Mouse (Mus musculus): Measurements from ENCODE around the gene Kcna5. TPM values are rescaled to one million over a fixed set of nuclear protein-coding genes. Genes with fewer than 3 reads are reported as not detected.

The Kcna5 gene
- 1.3 and 1.8 TPM in 2 replicates for polyA plus RNA-seq (2014; fragmentation: Nextera tagmentation; extraction: Ambion mirVana)

- ATAC-seq (replicated peaks; ENCODE audit: low FRiP score) (peak; percentile 72), DNase-seq (ENCODE audit: low spot score) (peak; percentile 67)
- Histone ChIP-seq H3K4me1 (replicated peaks; ENCODE audit: control insufficient read depth, insufficient read depth, low read length) (peaks cover 11% of the 10 kb centered on the region; the same call in 1 of the 2 replicates), H3K9me3 (ENCODE audit: control insufficient read depth, low read length) (no peaks in the 10 kb centered on the region), H3K9ac (ENCODE audit: low read length) (peak within 1 kb of the TSS; percentile 33; the same call in 1 of the 2 replicates), H3K4me2 (ENCODE audit: low read depth, low read length, severe bottlenecking) (peak within 1 kb of the TSS; percentile 51), H3K36me3 (ENCODE audit: control insufficient read depth, insufficient read depth, low read length) (no peaks in the 10 kb centered on the region), H3K27me3 (ENCODE audit: control insufficient read depth, insufficient read depth, low read length) (peaks cover 12% of the 10 kb centered on the region), H3K4me3 (ENCODE audit: low read depth, low read length) (peak within 1 kb of the TSS; percentile 17), H3K27ac (ENCODE audit: low read depth, low read length) (no peak within 1 kb of the TSS; the same call in 1 of the 2 replicates)
- WGBS: 2% methylated on average over 15 of the region's 15 CpGs
Measured at GRCm38 (mm10) chr6:126535208-126535910, at the start of gene Kcna5. Kcna5 (minus strand) TSS chr6:126535412.

- Histone ChIP-seq H3K9ac (ENCODE audit: low read length) (no peak overlapping the region), H3K9me3 (ENCODE audit: control insufficient read depth, low read length) (no peaks in the 10 kb centered on the region), H3K27me3 (ENCODE audit: control insufficient read depth, insufficient read depth, low read length) (no peaks in the 10 kb centered on the region), H3K27ac (ENCODE audit: low read depth, low read length) (no peak overlapping the region), H3K36me3 (ENCODE audit: control insufficient read depth, insufficient read depth, low read length) (no peaks in the 10 kb centered on the region), H3K4me2 (ENCODE audit: low read depth, low read length, severe bottlenecking) (no peak overlapping the region), H3K4me1 (replicated peaks; ENCODE audit: control insufficient read depth, insufficient read depth, low read length) (no peaks in the 10 kb centered on the region), H3K4me3 (ENCODE audit: low read depth, low read length) (no peak overlapping the region)
- ATAC-seq (replicated peaks; ENCODE audit: low FRiP score): no peak
- 70% methylated on average over 7 of the region's 7 CpGs for WGBS
- DNase-seq (ENCODE audit: low spot score): peak; percentile 74
Measured at GRCm38 (mm10) chr6:126583075-126583474, 47.9 kb upstream of the Kcna5 start.

- Histone ChIP-seq H3K36me3 (ENCODE audit: control insufficient read depth, insufficient read depth, low read length) (no peaks in the 10 kb centered on the region), H3K9me3 (ENCODE audit: control insufficient read depth, low read length) (no peaks in the 10 kb centered on the region), H3K4me3 (ENCODE audit: low read depth, low read length) (no peak overlapping the region), H3K27ac (ENCODE audit: low read depth, low read length) (no peak overlapping the region), H3K9ac (ENCODE audit: low read length) (no peak overlapping the region), H3K4me1 (replicated peaks; ENCODE audit: control insufficient read depth, insufficient read depth, low read length) (no peaks in the 10 kb centered on the region), H3K27me3 (ENCODE audit: control insufficient read depth, insufficient read depth, low read length) (no peaks in the 10 kb centered on the region), H3K4me2 (ENCODE audit: low read depth, low read length, severe bottlenecking) (no peak overlapping the region)
- no peak for DNase-seq (ENCODE audit: low spot score)
- 88% methylated on average over 8 of the region's 8 CpGs for WGBS
- ATAC-seq (replicated peaks; ENCODE audit: low FRiP score): no peak
Measured at GRCm38 (mm10) chr6:126581632-126582031, 46.4 kb upstream of the Kcna5 start.

- Histone ChIP-seq H3K9ac (ENCODE audit: low read length) (no peak overlapping the region), H3K36me3 (ENCODE audit: control insufficient read depth, insufficient read depth, low read length) (no peaks in the 10 kb centered on the region), H3K27me3 (ENCODE audit: control insufficient read depth, insufficient read depth, low read length) (no peaks in the 10 kb centered on the region), H3K4me2 (ENCODE audit: low read depth, low read length, severe bottlenecking) (no peak overlapping the region), H3K4me1 (replicated peaks; ENCODE audit: control insufficient read depth, insufficient read depth, low read length) (no peaks in the 10 kb centered on the region), H3K4me3 (ENCODE audit: low read depth, low read length) (no peak overlapping the region), H3K9me3 (ENCODE audit: control insufficient read depth, low read length) (no peaks in the 10 kb centered on the region), H3K27ac (ENCODE audit: low read depth, low read length) (no peak overlapping the region)
- ATAC-seq (replicated peaks; ENCODE audit: low FRiP score): no peak
- WGBS: 86% methylated on average over 3 of the region's 3 CpGs
- DNase-seq (ENCODE audit: low spot score): no peak
Measured at GRCm38 (mm10) chr6:126580571-126580970, 45.4 kb upstream of the Kcna5 start.

GRCm38 (mm10) chr6:126577415-126577814 is 42.2 kb upstream of the Kcna5 start:
- Histone ChIP-seq H3K27ac (ENCODE audit: low read depth, low read length) (no peak overlapping the region), H3K9ac (ENCODE audit: low read length) (no peak overlapping the region), H3K4me2 (ENCODE audit: low read depth, low read length, severe bottlenecking) (no peak overlapping the region), H3K4me3 (ENCODE audit: low read depth, low read length) (no peak overlapping the region), H3K9me3 (ENCODE audit: control insufficient read depth, low read length) (no peaks in the 10 kb centered on the region), H3K36me3 (ENCODE audit: control insufficient read depth, insufficient read depth, low read length) (no peaks in the 10 kb centered on the region), H3K27me3 (ENCODE audit: control insufficient read depth, insufficient read depth, low read length) (no peaks in the 10 kb centered on the region), H3K4me1 (replicated peaks; ENCODE audit: control insufficient read depth, insufficient read depth, low read length) (no peaks in the 10 kb centered on the region)
- no peak for ATAC-seq (replicated peaks; ENCODE audit: low FRiP score)
- WGBS: 85% methylated on average over 3 of the region's 3 CpGs
- no peak for DNase-seq (ENCODE audit: low spot score)

GRCm38 (mm10) chr6:126576566-126576965 is 41.4 kb upstream of the Kcna5 start:
- Histone ChIP-seq H3K27ac (ENCODE audit: low read depth, low read length) (no peak overlapping the region), H3K9ac (ENCODE audit: low read length) (no peak overlapping the region), H3K4me1 (replicated peaks; ENCODE audit: control insufficient read depth, insufficient read depth, low read length) (no peaks in the 10 kb centered on the region), H3K27me3 (ENCODE audit: control insufficient read depth, insufficient read depth, low read length) (no peaks in the 10 kb centered on the region), H3K9me3 (ENCODE audit: control insufficient read depth, low read length) (no peaks in the 10 kb centered on the region), H3K4me2 (ENCODE audit: low read depth, low read length, severe bottlenecking) (no peak overlapping the region), H3K4me3 (ENCODE audit: low read depth, low read length) (no peak overlapping the region), H3K36me3 (ENCODE audit: control insufficient read depth, insufficient read depth, low read length) (no peaks in the 10 kb centered on the region)
- DNase-seq (ENCODE audit: low spot score): no peak
- WGBS: 90% methylated on average over 1 of the region's 1 CpGs
- ATAC-seq (replicated peaks; ENCODE audit: low FRiP score): no peak

- Histone ChIP-seq H3K36me3 (ENCODE audit: control insufficient read depth, insufficient read depth, low read length) (no peaks in the 10 kb centered on the region), H3K27ac (ENCODE audit: low read depth, low read length) (no peak overlapping the region), H3K9ac (ENCODE audit: low read length) (no peak overlapping the region), H3K4me3 (ENCODE audit: low read depth, low read length) (no peak overlapping the region), H3K27me3 (ENCODE audit: control insufficient read depth, insufficient read depth, low read length) (no peaks in the 10 kb centered on the region), H3K9me3 (ENCODE audit: control insufficient read depth, low read length) (no peaks in the 10 kb centered on the region), H3K4me1 (replicated peaks; ENCODE audit: control insufficient read depth, insufficient read depth, low read length) (no peaks in the 10 kb centered on the region), H3K4me2 (ENCODE audit: low read depth, low read length, severe bottlenecking) (no peak overlapping the region)
- ATAC-seq (replicated peaks; ENCODE audit: low FRiP score) (no peak), DNase-seq (ENCODE audit: low spot score) (no peak)
- 89% methylated on average over 7 of the region's 7 CpGs for WGBS
Measured at GRCm38 (mm10) chr6:126574778-126575177, 39.6 kb upstream of the Kcna5 start.

- H3K4me1 ChIP-seq (replicated peaks; ENCODE audit: control insufficient read depth, insufficient read depth, low read length): no peaks in the 10 kb centered on the region
- DNase-seq (ENCODE audit: low spot score) (no peak), ATAC-seq (replicated peaks; ENCODE audit: low FRiP score) (no peak)
- no peak overlapping the region for H3K27ac ChIP-seq (ENCODE audit: low read depth, low read length)
- no peak overlapping the region for H3K4me3 ChIP-seq (ENCODE audit: low read depth, low read length)
- H3K9me3 ChIP-seq (ENCODE audit: control insufficient read depth, low read length): no peaks in the 10 kb centered on the region
- H3K27me3 ChIP-seq (ENCODE audit: control insufficient read depth, insufficient read depth, low read length): no peaks in the 10 kb centered on the region
- 87% methylated on average over 5 of the region's 5 CpGs for WGBS
- H3K36me3 ChIP-seq (ENCODE audit: control insufficient read depth, insufficient read depth, low read length): no peaks in the 10 kb centered on the region
- H3K4me2 ChIP-seq (ENCODE audit: low read depth, low read length, severe bottlenecking): no peak overlapping the region
- no peak overlapping the region for H3K9ac ChIP-seq (ENCODE audit: low read length)
Measured at GRCm38 (mm10) chr6:126573021-126573420, 37.8 kb upstream of the Kcna5 start.

GRCm38 (mm10) chr6:126569809-126570208 is 34.6 kb upstream of the Kcna5 start:
- no peak for ATAC-seq (replicated peaks; ENCODE audit: low FRiP score)
- H3K27ac ChIP-seq (ENCODE audit: low read depth, low read length): no peak overlapping the region
- WGBS: 81% methylated on average over 7 of the region's 7 CpGs
- H3K9ac ChIP-seq (ENCODE audit: low read length): no peak overlapping the region
- no peaks in the 10 kb centered on the region for H3K4me1 ChIP-seq (replicated peaks; ENCODE audit: control insufficient read depth, insufficient read depth, low read length)
- no peak overlapping the region for H3K4me3 ChIP-seq (ENCODE audit: low read depth, low read length)
- no peaks in the 10 kb centered on the region for H3K27me3 ChIP-seq (ENCODE audit: control insufficient read depth, insufficient read depth, low read length)
- DNase-seq (ENCODE audit: low spot score): no peak
- H3K36me3 ChIP-seq (ENCODE audit: control insufficient read depth, insufficient read depth, low read length): no peaks in the 10 kb centered on the region
- no peak overlapping the region for H3K4me2 ChIP-seq (ENCODE audit: low read depth, low read length, severe bottlenecking)
- no peaks in the 10 kb centered on the region for H3K9me3 ChIP-seq (ENCODE audit: control insufficient read depth, low read length)
